Mouse (Mus musculus): ENCODE results near the gene 2200002D01Rik. TPM values are rescaled to one million over a fixed set of nuclear protein-coding genes. Genes with fewer than 3 reads are reported as not detected.

Gene 2200002D01Rik
- 5.7 TPM for polyA plus RNA-seq (2017; shearing (Covaris generic))

DNA sequence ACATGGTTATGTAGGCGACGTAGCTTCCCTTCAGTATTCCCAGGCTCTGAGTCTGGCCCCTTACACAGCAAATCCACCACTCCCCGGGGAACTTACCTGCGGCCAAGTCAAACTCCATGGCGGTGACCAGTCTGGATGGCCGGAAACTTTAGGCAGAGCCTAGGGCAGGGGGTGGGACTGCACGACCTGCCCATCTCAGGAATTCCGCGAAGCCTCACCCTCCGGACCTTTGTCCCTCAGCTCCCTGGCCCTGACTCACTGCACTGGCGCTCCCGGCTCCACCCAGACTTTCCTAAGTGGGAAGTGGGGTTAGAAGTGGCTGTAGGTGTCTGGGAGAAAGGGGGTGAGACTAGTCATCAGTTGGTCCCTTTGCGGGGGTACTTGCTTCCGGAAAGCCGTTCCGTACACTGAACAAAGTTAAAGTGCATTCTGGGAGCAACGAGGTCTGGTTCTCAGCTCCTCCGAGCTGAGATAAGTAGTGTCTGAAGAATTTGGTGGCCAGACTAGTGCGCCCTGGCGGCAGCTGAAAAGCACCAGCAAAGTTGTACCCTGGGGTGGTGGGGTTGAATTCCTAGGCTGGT is at the start of gene 2200002D01Rik:
TSS of gene 2200002D01Rik (minus strand) at position 206 of the 581 bp plus-strand sequence.

DNA sequence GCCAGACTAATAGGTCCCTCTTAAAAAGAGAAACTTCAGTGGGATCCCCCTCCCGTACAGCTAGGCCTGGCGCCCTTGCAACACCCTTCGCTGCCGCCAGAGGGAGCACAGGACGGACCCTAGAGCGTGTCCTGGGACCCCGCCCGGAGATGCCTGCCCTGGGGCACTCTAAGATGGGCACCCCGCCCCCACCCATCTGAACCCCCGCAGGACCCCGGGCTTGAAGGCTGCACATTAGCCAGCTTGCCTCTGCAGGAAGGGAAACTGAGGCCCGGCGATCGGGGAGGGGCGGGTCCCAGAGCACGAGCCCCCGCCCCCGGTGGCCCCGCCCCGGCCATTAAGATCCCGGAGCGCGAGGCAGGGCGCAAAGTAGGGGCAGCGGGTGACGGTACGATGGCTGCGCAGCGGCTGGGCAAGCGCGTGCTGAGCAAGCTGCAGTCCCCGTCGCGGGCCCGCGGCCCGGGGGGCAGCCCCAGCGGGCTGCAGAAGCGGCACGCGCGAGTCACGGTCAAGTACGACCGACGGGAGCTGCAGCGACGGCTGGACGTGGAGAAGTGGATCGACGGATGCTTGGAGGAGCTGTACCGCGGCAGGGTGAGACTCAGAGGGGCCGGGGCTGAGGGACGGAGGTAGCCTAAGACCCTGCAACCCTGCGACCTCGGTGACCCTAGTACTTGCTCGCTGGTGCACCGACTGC is 40.8 kb upstream of the 2200002D01Rik start, which contains the start of gene Ppp1r14a:
TSS of gene Ppp1r14a (plus strand) at position 367 of the 697 bp plus-strand sequence.

DNA sequence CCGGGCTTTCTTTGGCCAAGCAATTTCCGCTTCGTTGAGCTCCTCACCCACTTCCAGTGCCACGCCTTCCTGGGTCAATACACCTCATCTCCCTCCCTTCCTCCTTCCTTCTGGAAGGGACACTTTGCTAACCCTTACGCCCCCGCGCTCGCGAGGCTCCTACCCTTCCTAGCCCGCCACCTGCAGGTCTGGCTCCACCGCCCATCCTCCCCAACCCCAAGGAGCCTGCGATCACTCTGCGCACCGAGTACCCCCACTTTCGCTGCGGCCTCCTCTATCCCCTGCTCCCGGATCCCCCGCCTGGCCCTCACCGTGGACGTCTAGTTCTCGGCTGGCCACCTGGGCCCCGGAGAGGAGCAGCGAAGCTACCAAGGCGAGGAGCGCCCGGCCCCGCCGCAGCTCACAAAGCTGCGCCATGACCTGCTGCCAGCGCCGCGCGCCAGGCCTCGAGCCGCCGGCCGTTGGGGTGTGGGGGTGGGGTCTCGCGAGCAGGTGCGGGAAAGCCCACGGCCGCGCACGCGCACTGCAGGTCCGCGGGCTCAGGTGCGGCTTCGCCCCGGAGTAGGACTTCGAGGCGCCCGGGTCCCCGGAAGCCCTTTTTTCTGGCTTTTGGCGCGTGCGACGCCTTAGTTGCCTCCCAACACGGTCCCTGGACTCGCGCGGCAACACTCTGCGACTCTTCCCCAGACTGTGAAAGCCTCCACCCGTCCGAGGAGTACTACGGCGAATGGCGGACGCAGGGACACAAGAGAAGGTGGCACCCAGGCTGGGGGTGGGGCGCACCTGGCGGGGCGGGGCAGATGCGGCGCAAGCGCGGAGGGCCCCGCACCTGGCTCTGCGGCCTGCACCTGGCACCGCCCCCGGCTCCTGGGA is 33.2 kb upstream of the 2200002D01Rik start, which contains the start of gene Spint2:
TSS of gene Spint2 (minus strand) at position 712 of the 873 bp plus-strand sequence.

DNA sequence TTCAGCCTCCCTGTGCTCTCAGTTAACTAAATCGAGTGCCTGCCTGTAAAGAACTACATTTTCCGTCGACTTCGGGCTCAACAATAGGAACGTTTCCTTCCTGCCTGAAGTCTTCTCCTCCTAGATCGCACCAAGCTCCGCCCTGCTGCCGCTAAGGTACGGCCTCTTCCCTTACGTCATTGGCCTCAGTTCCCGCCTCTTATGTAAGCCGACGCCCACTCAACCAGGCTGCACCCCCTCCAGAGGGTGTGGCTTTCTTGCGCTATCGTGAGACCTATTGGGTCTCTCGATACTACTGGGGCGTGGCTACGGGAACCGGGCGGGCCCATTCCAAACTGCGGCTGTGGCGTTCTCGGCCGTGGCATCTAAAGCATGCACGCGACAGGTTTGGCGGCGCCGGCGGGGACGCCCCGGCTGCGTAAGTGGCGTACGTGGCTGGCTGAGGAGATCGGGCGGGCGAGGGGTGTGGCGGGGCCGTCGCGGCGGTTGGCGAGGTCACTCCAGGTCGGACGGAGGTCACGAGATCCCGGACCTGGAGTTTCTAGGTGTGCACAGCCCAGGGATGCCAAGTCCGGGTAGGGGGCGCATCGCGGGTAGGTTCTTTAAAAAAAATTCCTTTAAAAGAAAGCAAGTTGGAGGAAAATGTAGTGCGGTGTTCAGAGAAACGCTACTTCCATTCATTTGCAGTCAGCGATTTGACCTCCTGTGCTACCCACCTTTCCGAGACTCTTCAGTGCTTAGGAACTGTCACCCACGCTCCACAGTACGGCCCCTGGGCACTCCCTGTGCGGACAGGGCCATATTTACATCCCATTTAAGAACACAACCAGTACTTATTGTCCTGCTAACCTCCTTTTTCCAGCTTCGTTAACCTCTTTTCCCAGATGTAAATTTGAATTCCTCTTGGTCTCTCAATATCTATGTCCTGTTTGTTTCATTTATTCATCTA is 10.0 kb downstream of the 2200002D01Rik start, which contains the start of gene Yif1b:
TSS of gene Yif1b (plus strand) at position 311 of the 949 bp plus-strand sequence.

DNA sequence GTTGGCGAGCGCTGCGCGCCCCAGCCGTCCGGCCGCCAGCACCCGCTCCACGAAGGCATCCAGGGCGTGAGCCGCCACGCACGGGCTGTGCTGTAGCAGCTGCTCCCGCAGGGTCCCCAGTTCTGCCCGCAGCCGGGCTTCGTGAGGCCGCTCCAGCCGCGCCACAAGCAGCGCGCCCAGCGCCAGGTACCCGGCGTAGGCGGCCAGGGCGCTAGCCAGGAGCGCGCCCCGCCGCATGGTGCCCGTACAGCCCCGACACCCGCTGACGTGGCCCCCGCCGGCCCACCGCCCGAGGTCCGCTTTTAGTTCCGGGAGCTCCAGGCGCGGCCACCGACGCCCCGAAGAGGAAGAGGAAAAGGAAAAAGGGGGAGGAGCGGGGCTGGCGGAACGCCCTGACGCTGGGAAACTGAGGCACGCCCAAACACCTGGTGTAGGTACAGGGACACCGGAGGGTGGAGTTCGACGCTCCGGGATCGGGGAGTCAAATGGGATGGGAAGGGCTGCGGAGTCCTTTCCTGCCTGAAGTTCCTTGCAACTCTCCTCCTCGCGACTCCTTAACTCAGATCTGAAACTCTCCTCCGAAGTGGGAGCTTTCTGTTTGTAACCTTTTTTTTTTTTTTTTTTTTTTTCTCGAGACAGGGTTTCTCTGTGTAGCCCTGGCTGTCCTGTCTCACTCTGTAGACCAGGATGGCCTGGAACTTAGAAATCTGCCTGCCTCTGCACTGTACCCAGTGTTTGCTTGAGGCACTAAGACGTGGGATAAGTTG is 15.8 kb downstream of the 2200002D01Rik start, which contains the start of gene Kcnk6:
TSS of gene Kcnk6 (minus strand) at position 269 of the 767 bp plus-strand sequence.

DNA sequence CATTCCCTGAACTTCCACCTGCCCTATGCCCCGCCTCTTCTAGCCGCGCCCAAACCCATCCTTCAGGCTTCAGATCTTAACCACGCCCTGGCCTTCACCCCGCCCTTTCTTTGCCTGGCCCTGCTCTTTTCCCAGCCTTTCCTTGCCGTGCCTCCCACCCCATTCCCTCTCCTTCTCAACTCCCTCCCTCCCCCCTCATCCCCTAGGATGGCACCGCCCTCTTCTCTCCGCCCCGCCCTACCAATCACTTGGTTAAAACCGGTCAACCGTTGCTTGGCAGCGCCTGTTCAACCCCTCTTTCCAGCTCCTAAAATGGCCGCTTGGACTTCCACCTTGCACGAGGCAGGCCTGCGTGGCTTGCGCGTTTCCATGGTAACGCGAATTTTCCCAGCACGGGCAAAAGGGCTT is 34.6 kb downstream of the 2200002D01Rik start, which contains the start of gene Catsperg1:
TSS of gene Catsperg1 (minus strand) at position 361 of the 408 bp plus-strand sequence.

Other genes starting within 250 kb of the 2200002D01Rik start
- not detected for gene Ryr1, start 123.3 kb downstream of the 2200002D01Rik start, polyA plus RNA-seq (2017; shearing (Covaris generic))
- gene Rasgrp4, start 113.6 kb downstream of the 2200002D01Rik start, polyA plus RNA-seq (2017; shearing (Covaris generic)) = 1.0 TPM
- gene Fam98c, start 92.2 kb downstream of the 2200002D01Rik start, polyA plus RNA-seq (2017; shearing (Covaris generic)) = 18.1 TPM
- gene Ggn, start 78.3 kb downstream of the 2200002D01Rik start, polyA plus RNA-seq (2017; shearing (Covaris generic)) = 0.15 TPM
- gene Spred3, start 78.1 kb downstream of the 2200002D01Rik start, polyA plus RNA-seq (2017; shearing (Covaris generic)) = not detected
- 241 TPM for gene Psmd8, start 67.8 kb downstream of the 2200002D01Rik start, polyA plus RNA-seq (2017; shearing (Covaris generic))
- gene Catsperg1, start 34.4 kb downstream of the 2200002D01Rik start, polyA plus RNA-seq (2017; shearing (Covaris generic)) = 1.3 TPM
- 2.0 TPM for gene Kcnk6, start 16.0 kb downstream of the 2200002D01Rik start, polyA plus RNA-seq (2017; shearing (Covaris generic))
- gene Yif1b, start 10.1 kb downstream of the 2200002D01Rik start, polyA plus RNA-seq (2017; shearing (Covaris generic)) = 71.0 TPM
- 80.3 TPM for gene Spint2, start 33.4 kb upstream of the 2200002D01Rik start, polyA plus RNA-seq (2017; shearing (Covaris generic))
- gene Ppp1r14a, start 40.8 kb upstream of the 2200002D01Rik start, polyA plus RNA-seq (2017; shearing (Covaris generic)) = not detected
- gene Dpf1, start 55.5 kb upstream of the 2200002D01Rik start, polyA plus RNA-seq (2017; shearing (Covaris generic)) = 0.46 TPM